28 mouse cellular contexts compared by ENCODE assay signal in the genomic region with DNA sequence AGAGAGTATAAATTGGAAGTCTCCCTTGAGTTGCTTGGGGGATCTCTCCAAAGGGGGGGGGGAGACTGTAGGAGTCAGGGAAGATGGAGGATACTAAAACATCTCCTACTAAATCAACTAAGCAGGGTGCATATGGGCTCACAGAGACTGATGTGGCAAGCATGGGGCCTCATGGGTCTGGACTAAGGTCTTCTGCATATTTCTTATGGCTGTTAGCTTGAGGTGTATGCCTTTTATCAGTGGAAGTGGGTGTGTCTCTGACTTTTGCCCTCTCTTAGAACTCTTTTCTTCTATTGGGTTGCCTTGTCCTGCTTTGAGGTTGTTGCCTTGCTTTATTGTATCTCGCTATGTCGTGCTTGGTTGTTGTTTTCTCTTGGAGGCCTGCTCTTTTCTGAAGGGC.
"Had no signal": no experiment of that assay in that cellular context is flagged by ENCODE, and none has a peak within 500 bp of the region (broad histone marks: within the 10 kb centered on the region; RNA-seq: fewer than 3 reads in every experiment).

No protein-coding gene starts in this region.

- DNase-seq: cerebellum, adult 2 months; cerebellum, adult 8-10 months; cerebellum, adult 9-10 months; cerebellum, adult 9-11 months; cerebellum, postnatal 10 days; cerebellum, postnatal 14 days; cerebellum, postnatal 25 days; cerebellum, postnatal 36 days; embryo, embryonic 11 days; forebrain, postnatal 0 days; gastrocnemius, adult 2 months; gastrocnemius, postnatal 14 days; gastrocnemius, postnatal 25 days; gastrocnemius, postnatal 36 days; heart, adult 11 months; heart, adult 18-20 months; heart, adult 2 months had no signal

- H3K27me3 ChIP-seq: embryonic facial prominence, embryonic 12.5 days; embryonic facial prominence, embryonic 13.5 days; embryonic facial prominence, embryonic 15.5 days; forebrain, embryonic 12.5 days; forebrain, embryonic 13.5 days; forebrain, embryonic 15.5 days had no signal

- H3K4me3 ChIP-seq: embryonic facial prominence, embryonic 10.5 days; embryonic facial prominence, embryonic 12.5 days; embryonic facial prominence, embryonic 13.5 days; embryonic facial prominence, embryonic 15.5 days; erythroblast, embryonic 14.5 days; forebrain, embryonic 10.5 days; forebrain, embryonic 12.5 days; forebrain, embryonic 13.5 days; forebrain, embryonic 15.5 days; gastrocnemius, adult 2 months; heart, adult 2 months had no signal

- H3K4me1 ChIP-seq: embryonic facial prominence, embryonic 10.5 days; embryonic facial prominence, embryonic 12.5 days; embryonic facial prominence, embryonic 13.5 days; embryonic facial prominence, embryonic 15.5 days; forebrain, embryonic 12.5 days had no signal

- H3K4me2 ChIP-seq: embryonic facial prominence, embryonic 12.5 days; embryonic facial prominence, embryonic 13.5 days; embryonic facial prominence, embryonic 15.5 days; forebrain, embryonic 12.5 days; forebrain, embryonic 13.5 days; forebrain, embryonic 15.5 days had no signal

- ATAC-seq: forebrain, embryonic 13.5 days; forebrain, embryonic 14.5 days; forebrain, embryonic 15.5 days; forebrain, embryonic 16.5 days; forebrain, postnatal 0 days had no signal

- H3K9me3 ChIP-seq: embryonic facial prominence, embryonic 10.5 days; embryonic facial prominence, embryonic 12.5 days; embryonic facial prominence, embryonic 13.5 days; embryonic facial prominence, embryonic 15.5 days; forebrain, embryonic 10.5 days; forebrain, embryonic 12.5 days; forebrain, embryonic 13.5 days; forebrain, embryonic 15.5 days had no signal

- H3K27ac ChIP-seq: embryonic facial prominence, embryonic 10.5 days; embryonic facial prominence, embryonic 12.5 days; embryonic facial prominence, embryonic 13.5 days; embryonic facial prominence, embryonic 15.5 days; forebrain, embryonic 10.5 days; forebrain, embryonic 12.5 days; forebrain, embryonic 13.5 days; forebrain, embryonic 15.5 days; gastrocnemius, adult 2 months; heart, adult 2 months had no signal

- H3K36me3 ChIP-seq: embryonic facial prominence, embryonic 10.5 days; embryonic facial prominence, embryonic 12.5 days; embryonic facial prominence, embryonic 13.5 days; embryonic facial prominence, embryonic 15.5 days; forebrain, embryonic 10.5 days; forebrain, embryonic 12.5 days; forebrain, embryonic 15.5 days had no signal

- H3K9ac ChIP-seq: embryonic facial prominence, embryonic 12.5 days; embryonic facial prominence, embryonic 13.5 days; embryonic facial prominence, embryonic 15.5 days; forebrain, embryonic 12.5 days; forebrain, embryonic 13.5 days; forebrain, embryonic 15.5 days; forebrain, postnatal 0 days had no signal
